Mouse (Mus musculus) brown adipose tissue, adult 24 weeks (tissue): ENCODE results near the gene Lyrm9. TPM values are rescaled to one million over a fixed set of nuclear protein-coding genes. Genes with fewer than 3 reads are reported as not detected.

Experiments used
- H3K27ac ChIP-seq: fragments of 200-500 bp; replicated peaks from 2 replicates; pipeline ENCODE4 v1.5.1; 2012; ENCODE audit warnings: low read depth, mild to moderate bottlenecking, low read length
- H3K4me1 ChIP-seq: fragments of 200-500 bp; 2 replicates; pipeline ENCODE4 v1.6.1; 2012; ENCODE audit warnings: low read length, mixed read lengths; ENCODE audit not compliant: control insufficient read depth, insufficient read depth, insufficient read length
- H3K4me3 ChIP-seq: fragments of 200-500 bp; 2 replicates; pipeline ENCODE4 v1.5.1; 2012; ENCODE audit warnings: low read depth, mild to moderate bottlenecking, low read length, moderate library complexity; ENCODE audit not compliant: insufficient read depth
- polyA plus RNA-seq: library from polyadenylated mRNA; stranded (reverse); fragments of >200 nt; gene quantifications from 2 replicates; pipeline ENCODE4 v1.2.4, GENCODE M21; 2012; ENCODE audit not compliant: missing spikeins, insufficient read depth, insufficient read length

Lyrm9 gene
- 32.6 and 58.3 TPM in 2 replicates for polyA plus RNA-seq

DNA sequence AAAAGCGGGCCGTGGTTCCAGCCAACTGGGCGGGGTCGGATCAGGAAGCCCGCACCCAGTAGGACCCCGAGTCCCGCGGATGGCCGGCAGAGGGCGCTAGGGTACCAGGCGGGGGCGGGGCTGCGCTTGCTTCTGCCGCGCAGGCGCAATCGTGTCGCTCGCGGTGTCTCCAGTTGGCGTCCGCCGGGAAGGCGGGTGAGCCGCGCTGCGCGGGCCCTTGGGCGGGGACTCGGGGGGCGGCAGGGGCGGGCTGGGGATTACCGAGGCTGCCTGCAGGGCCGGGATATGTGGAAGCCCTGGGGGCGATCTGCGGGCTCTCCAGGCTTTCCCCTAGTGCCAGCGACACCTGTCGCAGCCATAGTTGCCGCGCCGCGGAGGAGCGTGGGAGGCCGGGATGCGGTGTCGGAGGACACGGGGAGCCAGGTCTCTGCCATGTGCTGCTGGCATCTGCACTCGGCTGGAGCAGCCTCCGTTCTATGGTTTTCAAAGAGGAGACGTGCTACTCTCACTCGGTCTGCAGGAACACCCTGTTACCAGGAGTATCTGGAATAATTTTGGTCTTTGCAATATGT, at the start of gene Lyrm9:
Lyrm9 (plus strand) TSS at position 143 of the 572 bp plus-strand sequence.
- peak within 1 kb of the TSS; percentile 64 for H3K4me3 ChIP-seq
- no peaks in the 10 kb centered on the region for H3K4me1 ChIP-seq
- peak within 1 kb of the TSS; percentile 65 for H3K27ac ChIP-seq

DNA sequence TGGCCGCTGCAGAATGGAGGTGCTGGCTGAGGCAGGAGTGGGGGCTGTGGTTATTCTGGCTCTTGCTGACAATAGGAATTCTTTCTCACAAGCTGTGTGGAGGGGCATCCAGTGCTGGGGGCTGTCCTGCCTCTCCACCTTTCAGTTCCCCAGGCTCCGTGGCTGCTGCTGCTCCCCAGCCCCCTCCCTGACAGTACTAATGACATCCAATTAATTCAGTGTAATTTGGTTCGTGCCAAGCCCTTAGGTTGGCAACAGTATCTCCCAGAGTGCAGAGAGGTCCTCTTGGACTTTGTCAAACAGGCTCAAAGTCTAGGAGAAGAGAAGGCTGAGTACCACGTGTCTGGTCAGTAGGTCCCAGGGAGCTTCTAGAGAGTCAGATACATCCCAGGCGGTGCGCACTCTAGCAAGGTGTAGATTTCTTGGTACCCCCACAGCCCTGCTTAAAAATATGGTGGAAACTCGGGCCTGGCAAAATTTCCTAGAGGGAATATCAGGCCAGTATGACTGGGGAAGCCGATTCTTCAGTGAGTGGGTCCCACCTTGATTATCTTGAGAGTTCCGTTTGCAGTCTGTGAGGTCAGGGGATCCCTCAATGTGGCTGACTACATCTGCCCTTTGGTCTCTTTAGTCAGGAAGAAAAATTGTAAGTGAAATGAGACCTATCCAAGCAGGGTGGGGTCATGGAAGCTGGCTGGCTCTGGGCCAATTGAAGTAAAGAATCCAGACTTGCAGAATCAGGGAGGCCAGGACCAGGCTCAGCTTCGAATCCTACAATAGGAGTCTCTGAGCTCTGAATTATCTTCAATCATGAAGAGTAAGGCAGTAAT, 48.3 kb upstream of the Lyrm9 start:
- no peak overlapping the region for H3K27ac ChIP-seq
- H3K4me3 ChIP-seq = no peak overlapping the region
- H3K4me1 ChIP-seq = no peaks in the 10 kb centered on the region

DNA sequence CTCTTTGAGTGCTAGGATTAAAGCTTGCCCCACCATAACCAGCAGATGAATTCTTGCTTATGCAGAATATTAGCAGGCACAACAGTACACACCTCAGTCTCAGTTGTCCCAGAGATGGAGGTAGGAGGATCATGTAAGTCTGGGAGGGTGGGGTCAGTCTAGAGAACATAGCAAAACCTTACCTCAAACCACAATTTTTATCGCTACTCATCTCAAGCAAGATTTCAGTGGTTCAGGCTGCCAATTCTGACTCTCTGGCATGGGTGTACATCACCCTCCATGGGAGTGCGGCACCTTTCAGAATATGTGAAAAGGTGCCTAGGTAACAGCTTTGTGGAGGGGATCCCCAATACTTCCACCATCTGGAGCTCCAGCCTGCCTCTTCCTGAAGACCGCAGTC, 46.4 kb upstream of the Lyrm9 start:
- Histone ChIP-seq H3K4me1 (no peaks in the 10 kb centered on the region), H3K4me3 (no peak overlapping the region), H3K27ac (no peak overlapping the region)

- Histone ChIP-seq H3K4me3 (no peak overlapping the region), H3K4me1 (no peaks in the 10 kb centered on the region), H3K27ac (no peak overlapping the region)
These were observed 45.8 kb upstream of the Lyrm9 start for GRCm38 (mm10) chr11:78780571-78780970.

DNA sequence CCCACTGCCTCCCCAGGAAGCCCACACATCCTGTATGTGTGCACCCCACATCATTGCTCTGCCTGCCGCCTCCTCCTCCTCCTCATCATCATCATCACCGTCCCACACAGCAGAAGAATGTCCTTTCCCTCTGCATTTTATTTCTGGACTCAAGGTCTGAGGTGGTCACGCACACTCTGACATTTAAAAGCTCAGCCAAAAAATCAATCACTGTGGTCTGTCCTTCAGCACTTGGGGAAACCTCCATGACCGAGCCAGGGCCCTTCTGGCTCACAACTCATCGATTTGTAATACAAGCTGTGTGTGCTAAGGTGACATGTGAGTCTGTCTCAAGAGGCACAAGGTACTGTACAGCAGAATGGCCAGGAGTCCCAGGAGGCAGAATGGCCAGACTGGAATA, 44.1 kb upstream of the Lyrm9 start:
- Histone ChIP-seq H3K4me1 (no peaks in the 10 kb centered on the region), H3K27ac (no peak overlapping the region), H3K4me3 (no peak overlapping the region)

- Histone ChIP-seq H3K4me1 (no peaks in the 10 kb centered on the region), H3K4me3 (no peak overlapping the region), H3K27ac (no peak overlapping the region)
These were observed 43.5 kb upstream of the Lyrm9 start for GRCm38 (mm10) chr11:78782791-78783347.

GRCm38 (mm10) chr11:78786013-78786431, 40.4 kb upstream of the Lyrm9 start:
- H3K27ac ChIP-seq = no peak overlapping the region
- no peak overlapping the region for H3K4me3 ChIP-seq
- H3K4me1 ChIP-seq = no peaks in the 10 kb centered on the region

GRCm38 (mm10) chr11:78789370-78790060, 36.9 kb upstream of the Lyrm9 start:
- no peak overlapping the region for H3K27ac ChIP-seq
- H3K4me3 ChIP-seq = no peak overlapping the region
- H3K4me1 ChIP-seq = no peaks in the 10 kb centered on the region

DNA sequence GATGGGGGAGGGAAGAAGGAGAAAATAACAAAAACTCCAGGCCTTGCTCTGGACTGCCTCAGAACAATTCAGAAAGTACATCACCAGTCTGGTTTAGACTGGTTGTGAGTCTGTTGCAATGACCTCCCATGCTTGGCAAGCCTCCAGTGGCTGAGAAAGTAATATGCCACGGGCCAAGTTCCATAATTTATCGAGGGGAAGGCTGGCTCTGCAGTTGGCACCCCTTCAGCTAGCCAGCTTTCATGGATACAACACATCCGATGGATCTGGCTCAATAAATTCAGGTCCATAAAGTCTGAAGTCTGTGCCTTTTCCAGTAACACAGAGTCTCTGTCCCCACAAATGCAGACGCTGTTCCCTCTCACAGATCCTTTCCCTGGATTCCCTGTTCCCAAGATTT, 34.8 kb upstream of the Lyrm9 start:
- Histone ChIP-seq H3K4me1 (no peaks in the 10 kb centered on the region), H3K27ac (no peak overlapping the region; the same call in 1 of the 2 replicates), H3K4me3 (no peak overlapping the region)

- H3K27ac ChIP-seq = no peak overlapping the region
These were observed 34.3 kb upstream of the Lyrm9 start for GRCm38 (mm10) chr11:78792055-78792454.

GRCm38 (mm10) chr11:78792465-78792864, 33.9 kb upstream of the Lyrm9 start:
- no peak overlapping the region; the same call in 1 of the 2 replicates for H3K4me3 ChIP-seq
- H3K27ac ChIP-seq = no peak overlapping the region
- no peaks in the 10 kb centered on the region for H3K4me1 ChIP-seq

More at GRCm38 (mm10) chr11:78792055-78792454, 34.3 kb upstream of the Lyrm9 start:
- H3K4me1 ChIP-seq = no peaks in the 10 kb centered on the region
- H3K4me3 ChIP-seq = no peak overlapping the region

DNA sequence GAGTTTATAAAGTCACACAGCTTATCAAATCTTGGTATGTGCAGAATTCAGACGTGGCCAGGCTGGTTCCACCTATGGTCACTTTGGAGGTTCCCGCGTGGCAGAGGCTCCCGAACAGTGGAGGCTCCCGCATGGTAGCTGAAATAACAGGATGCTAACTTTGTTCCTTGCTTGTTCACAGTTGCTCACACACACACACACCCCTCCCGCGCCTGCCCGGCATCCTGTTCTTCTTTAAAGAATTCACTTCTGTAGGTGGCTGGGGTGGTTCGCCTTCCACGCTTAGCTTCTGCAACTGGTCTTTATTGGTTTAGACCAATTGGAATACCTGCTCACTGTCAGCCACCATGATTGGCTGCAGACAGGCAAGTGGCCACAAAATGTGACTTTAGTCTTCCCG, 33.3 kb upstream of the Lyrm9 start:
- H3K27ac ChIP-seq = no peak overlapping the region
- H3K4me1 ChIP-seq = no peaks in the 10 kb centered on the region
- H3K4me3 ChIP-seq = no peak overlapping the region

GRCm38 (mm10) chr11:78796072-78796729, 30.2 kb upstream of the Lyrm9 start:
- no peak overlapping the region for H3K4me3 ChIP-seq
- H3K27ac ChIP-seq = no peak overlapping the region
- H3K4me1 ChIP-seq = no peaks in the 10 kb centered on the region

DNA sequence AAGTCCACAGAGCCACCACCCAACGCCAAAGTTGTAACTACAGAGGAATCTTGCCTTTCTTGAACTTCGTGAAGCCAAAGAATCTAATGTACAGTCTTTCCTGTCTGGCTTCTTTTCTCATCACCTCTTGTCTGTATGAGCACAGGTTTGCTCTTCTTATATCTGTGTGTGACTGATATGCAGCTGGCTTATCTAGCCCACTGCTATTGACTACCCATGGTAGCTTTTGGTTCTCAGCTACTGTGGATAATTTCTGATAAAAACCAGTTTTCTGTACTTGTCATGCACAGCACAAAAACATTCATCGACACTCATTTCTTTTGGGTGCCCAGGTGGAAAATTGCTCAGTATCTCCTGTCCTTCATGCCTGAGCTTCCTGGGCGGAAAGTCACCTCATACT, 25.3 kb upstream of the Lyrm9 start:
- Histone ChIP-seq H3K4me3 (no peak overlapping the region), H3K4me1 (no peaks in the 10 kb centered on the region), H3K27ac (no peak overlapping the region)
